In the genomic region with DNA sequence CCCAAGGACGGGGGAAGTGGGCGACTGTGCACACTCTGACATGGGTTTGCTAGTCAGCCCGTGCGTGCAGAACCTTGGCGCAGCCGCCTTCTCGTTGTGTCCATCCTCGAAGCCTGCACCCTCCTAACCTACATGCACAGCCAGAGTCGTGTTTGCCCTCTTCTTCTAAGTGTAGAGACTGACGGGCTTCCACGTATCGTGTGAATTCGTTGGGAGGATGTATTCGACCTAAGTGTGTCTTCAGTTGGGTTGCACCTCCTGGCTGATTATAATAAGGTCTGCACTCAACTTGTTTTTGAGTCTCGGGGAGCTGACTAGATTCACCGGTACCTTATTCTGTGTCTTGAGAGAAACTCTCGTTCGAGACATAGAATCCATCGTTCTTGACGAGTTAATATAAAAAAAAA, we compare ENCODE assay signal across 8 mouse cellular contexts. TPM values are rescaled to one million over a fixed set of nuclear protein-coding genes. Genes with fewer than 3 reads are reported as not detected.
A peak's percentile ranks its signal among the peaks of the same experiment; 100 is the strongest.
DNase-seq lines count a peak whose midpoint lies in the region; ATAC-seq and TF ChIP-seq lines count a peak whose summit lies in the region.

No protein-coding gene starts in this region.

- intact Hi-C loops in heart, postnatal 25 days (cut with DNase I) = loop anchor here (1.0 to 2.0 kb wide), 3 partner anchors 15 to 37 kb away; no protein-coding TSS in a partner anchor

- peak overlapping the region; percentile 88 for H3K9ac ChIP-seq in heart, embryonic 13.5 days
- H3K9ac ChIP-seq in ES-E14 (ENCODE audit: insufficient read depth, low read depth, low read length, poor library complexity, severe bottlenecking) = peak overlapping the region; percentile 99
- peak overlapping the region; percentile 74 for H3K9ac ChIP-seq in forebrain, postnatal 0 days

- no peaks in the 10 kb centered on the region for H3K36me3 ChIP-seq in heart, embryonic 13.5 days
- no peaks in the 10 kb centered on the region for H3K36me3 ChIP-seq in ES-E14 (ENCODE audit: control insufficient read depth, insufficient read depth, low read length, poor library complexity, severe bottlenecking)
- no peaks in the 10 kb centered on the region for H3K36me3 ChIP-seq in forebrain, postnatal 0 days (ENCODE audit: insufficient read depth)

- in situ Hi-C loops in ES-E14 (cut with MboI; ENCODE audit: low sequenced_read_pairs in 2 of 2, unreplicated experiment in 2 of 2) = no loop called here

- no peaks in the 10 kb centered on the region for H3K9me3 ChIP-seq in heart, embryonic 13.5 days
- H3K9me3 ChIP-seq in ES-E14 (ENCODE audit: control insufficient read depth, insufficient read depth, low read depth, low read length) = no peaks in the 10 kb centered on the region
- no peaks in the 10 kb centered on the region for H3K9me3 ChIP-seq in forebrain, postnatal 0 days (ENCODE audit: low read length)

- WGBS in heart, embryonic 13.5 days = 7% methylated on average over 20 of the region's 20 CpGs
- WGBS in forebrain, postnatal 0 days = 6% methylated on average over 20 of the region's 20 CpGs

- no peak for DNase-seq in heart, postnatal 25 days (ENCODE audit: low spot score)
- no peak for DNase-seq in ES-E14 (ENCODE audit: low read depth, low spot score)
- DNase-seq in forebrain, postnatal 0 days = no peak
- no peak for DNase-seq in adrenal gland, adult 2 months
- no peak for DNase-seq in adrenal gland, adult (ENCODE audit: inconsistent age in 2 of 2, low spot score in 1 of 2)
- no peak for DNase-seq in kidney, adult 9 months

- no peaks in the 10 kb centered on the region for H3K27me3 ChIP-seq in heart, embryonic 13.5 days (replicated peaks)
- H3K27me3 ChIP-seq in forebrain, postnatal 0 days (ENCODE audit: insufficient read depth, low read length) = no peaks in the 10 kb centered on the region

- peak overlapping the region; percentile 81 for H3K4me2 ChIP-seq in heart, embryonic 13.5 days
- peak overlapping the region; percentile 60 for H3K4me2 ChIP-seq in forebrain, postnatal 0 days (ENCODE audit: low read depth)

- H3K27ac ChIP-seq in heart, embryonic 13.5 days (replicated peaks) = peak overlapping the region; percentile 95
- H3K27ac ChIP-seq in ES-E14 (ENCODE audit: insufficient read depth, low read depth, low read length, poor library complexity, severe bottlenecking) = peak overlapping the region; percentile 96
- peak overlapping the region; percentile 99 for H3K27ac ChIP-seq in forebrain, postnatal 0 days (ENCODE audit: low read depth, low read length)

- no peak for TF ChIP-seq CTCF in forebrain, postnatal 0 days (IDR thresholded peaks at IDR 0.05; ENCODE audit: low read depth)

- H3K4me3 ChIP-seq in heart, embryonic 13.5 days = peak overlapping the region; percentile 71
- H3K4me3 ChIP-seq in ES-E14 (ENCODE audit: insufficient read depth in 1 of 2, low read depth in 1 of 2, low read length in 2 of 2, poor library complexity in 1 of 2, severe bottlenecking in 1 of 2) = peak overlapping the region; percentile 63 to 96
- peak overlapping the region; percentile 41 for H3K4me3 ChIP-seq in forebrain, postnatal 0 days (ENCODE audit: low read depth, low read length)

- peak; percentile 20; the same call in 1 of the 2 replicates for ATAC-seq in heart, embryonic 13.5 days (ENCODE audit: extremely low read depth, insufficient number of reproducible peaks, low FRiP score, low TSS enrichment)
- ATAC-seq in forebrain, postnatal 0 days = no peak; the same call in 1 of the 2 replicates
- peak; percentile 3; the same call in 1 of the 2 replicates for ATAC-seq in megakaryocyte, adult 5-6 weeks (ENCODE audit: poor library complexity, severe bottlenecking)

- H3K4me1 ChIP-seq in heart, embryonic 13.5 days = peaks cover 31% of the 10 kb centered on the region
- peaks cover 7 to 23% of the 10 kb centered on the region in 2 experiments; a peak in 3 of 4 replicates for H3K4me1 ChIP-seq in ES-E14 (ENCODE audit: control insufficient read depth in 2 of 2, insufficient read depth in 2 of 2, low read length in 2 of 2, poor library complexity in 1 of 2)
- H3K4me1 ChIP-seq in forebrain, postnatal 0 days (ENCODE audit: insufficient read depth) = peaks cover 14% of the 10 kb centered on the region; the same call in 1 of the 2 replicates

TF ChIP-seq in ES-E14, 5 proteins besides CTCF, POLR2A, EP300 and RAD21:
- TF ChIP-seq HCFC1 (IDR thresholded peaks at IDR 0.05; ENCODE audit: borderline replicate concordance, insufficient read depth, low read length) = no peak
- TF ChIP-seq MAFK (IDR thresholded peaks at IDR 0.05; ENCODE audit: insufficient read depth, low read depth, low read length) = no peak
- TF ChIP-seq CHD2 (IDR thresholded peaks at IDR 0.05; ENCODE audit: low read depth, low read length) = no peak
- TF ChIP-seq ZC3H11A (IDR thresholded peaks at IDR 0.05; ENCODE audit: borderline replicate concordance, low read depth, low read length) = no peak
- TF ChIP-seq ZNF384 (IDR thresholded peaks at IDR 0.05; ENCODE audit: low read depth, low read length) = no peak

RNA-seq across cellular contexts. Expression of a gene that starts 38.6 kb away (rescaled TPM):
- polyA plus RNA-seq in heart, embryonic 13.5 days (2015; fragmentation: Nextera tagmentation; extraction: Ambion mirVana) = 929 and 934 TPM in 2 replicates
- total RNA-seq in heart, postnatal 25 days (2021) = 100 to 1,000 TPM; 231 to 265 TPM
- 2,106 and 2,587 TPM in 2 replicates for total RNA-seq in ES-E14 (2012; rRNA removed)
- 1,921 and 1,968 TPM in 2 replicates for total RNA-seq in forebrain, postnatal 0 days (2014; rRNA removed)
- 1,724 and 1,908 TPM in 2 replicates for polyA plus RNA-seq in forebrain, postnatal 0 days (2015; fragmentation: Nextera tagmentation; extraction: Ambion mirVana)
- 3,234 and 3,618 TPM in 2 replicates for total RNA-seq in megakaryocyte, adult 5-6 weeks (2015)
- total RNA-seq in megakaryocyte, adult 5-6 weeks (2017) = 4,288 and 4,305 TPM in 2 replicates
- total RNA-seq in adrenal gland, adult 2 months (2021) = 100 to 1,000 TPM; 538 to 582 TPM
- 728 and 947 TPM in 2 replicates for polyA plus RNA-seq in adrenal gland, adult 2 months (2012; rRNA removed)
